12 mouse cellular contexts compared by ENCODE assay signal in genomic region chr16:35140620-35140975, GRCm38 (mm10). TPM values are rescaled to one million over a fixed set of nuclear protein-coding genes. Genes with fewer than 3 reads are reported as not detected.
DNase-seq lines count a peak whose midpoint lies in the region; ATAC-seq and TF ChIP-seq lines count a peak whose summit lies in the region.
"Had no signal": no experiment of that assay in that cellular context is flagged by ENCODE, and none has a peak within 500 bp of the region (broad histone marks: within the 10 kb centered on the region; RNA-seq: fewer than 3 reads in every experiment).

No protein-coding gene starts in this region.

- no peak for ATAC-seq in intestine, embryonic 15.5 days
- ATAC-seq in intestine, postnatal 0 days, result no peak
- ATAC-seq in embryonic facial prominence, embryonic 14.5 days (ENCODE audit: low read depth), result no peak; the same call in 1 of the 2 replicates
- peak; percentile 64; the same call in 1 of the 2 replicates for ATAC-seq in hindbrain, embryonic 13.5 days (ENCODE audit: low FRiP score)

- DNase-seq in embryonic facial prominence, embryonic 14.5 days (ENCODE audit: low spot score), result peak; percentile 41
- DNase-seq in retina, embryonic 14.5 days (ENCODE audit: low spot score), result peak; percentile 25
- no peak for DNase-seq in gastrocnemius, postnatal 36 days
- no peak for DNase-seq in left cerebral cortex, postnatal 4 days
- DNase-seq in liver, result no peak
- DNase-seq: kidney, adult 9 months; right cerebral cortex, postnatal 4 days; thymus, postnatal 14 days had no signal

- H3K4me2 ChIP-seq in intestine, embryonic 15.5 days (replicated peaks), result peak overlapping the region; percentile 28; the same call in 1 of the 2 replicates
- no peak overlapping the region for H3K4me2 ChIP-seq in intestine, postnatal 0 days (replicated peaks; ENCODE audit: low read depth)
- H3K4me2 ChIP-seq in embryonic facial prominence, embryonic 14.5 days (ENCODE audit: low read depth, low read length), result peak overlapping the region; percentile 28
- 0 out of 2 replicates have a peak overlapping the region, but pooled peaks have one; percentile 13 for H3K4me2 ChIP-seq in hindbrain, embryonic 13.5 days
- H3K4me2 ChIP-seq: liver, embryonic 15.5 days had no signal

- intact Hi-C loops in gastrocnemius, postnatal 36 days (cut with DNase I), result no loop called here
- intact Hi-C loops in left cerebral cortex, postnatal 4 days (cut with DNase I), result no loop called here

- H3K36me3 ChIP-seq in intestine, embryonic 15.5 days, result no peaks in the 10 kb centered on the region
- no peaks in the 10 kb centered on the region for H3K36me3 ChIP-seq in intestine, postnatal 0 days (ENCODE audit: control insufficient read depth, insufficient read depth)
- H3K36me3 ChIP-seq in embryonic facial prominence, embryonic 14.5 days (ENCODE audit: control insufficient read depth, insufficient read depth, low read length), result no peaks in the 10 kb centered on the region
- H3K36me3 ChIP-seq in hindbrain, embryonic 13.5 days, result no peaks in the 10 kb centered on the region
- H3K36me3 ChIP-seq: liver, embryonic 15.5 days had no signal

- TF ChIP-seq CTCF in intestine, postnatal 0 days (IDR thresholded peaks at IDR 0.05; ENCODE audit: low read depth), result no peak

- 35% methylated on average over 9 of the region's 9 CpGs for WGBS in intestine, embryonic 15.5 days
- WGBS in intestine, postnatal 0 days, result 43% methylated on average over 9 of the region's 9 CpGs
- WGBS in embryonic facial prominence, embryonic 14.5 days, result 26% methylated on average over 9 of the region's 9 CpGs
- WGBS in hindbrain, embryonic 13.5 days, result 41% methylated on average over 9 of the region's 9 CpGs

- no peak overlapping the region for H3K27ac ChIP-seq in intestine, embryonic 15.5 days
- no peak overlapping the region for H3K27ac ChIP-seq in intestine, postnatal 0 days (ENCODE audit: low read depth, low read length)
- H3K27ac ChIP-seq in embryonic facial prominence, embryonic 14.5 days (replicated peaks; ENCODE audit: low read depth, low read length), result no peak overlapping the region
- H3K27ac ChIP-seq in hindbrain, embryonic 13.5 days, result peak overlapping the region; percentile 69; the same call in 1 of the 2 replicates
- H3K27ac ChIP-seq: liver, embryonic 15.5 days had no signal

- no peak overlapping the region for H3K9ac ChIP-seq in intestine, embryonic 15.5 days
- H3K9ac ChIP-seq in intestine, postnatal 0 days (ENCODE audit: low read depth, low read length), result no peak overlapping the region
- no peak overlapping the region for H3K9ac ChIP-seq in embryonic facial prominence, embryonic 14.5 days (ENCODE audit: low read depth, low read length)
- no peak overlapping the region; the same call in 1 of the 2 replicates for H3K9ac ChIP-seq in hindbrain, embryonic 13.5 days
- H3K9ac ChIP-seq: liver, embryonic 15.5 days had no signal

- H3K4me3 ChIP-seq in intestine, embryonic 15.5 days (replicated peaks), result no peak overlapping the region
- no peak overlapping the region for H3K4me3 ChIP-seq in intestine, postnatal 0 days (ENCODE audit: low read depth, low read length)
- no peak overlapping the region for H3K4me3 ChIP-seq in embryonic facial prominence, embryonic 14.5 days (ENCODE audit: low read depth, low read length)
- no peak overlapping the region for H3K4me3 ChIP-seq in hindbrain, embryonic 13.5 days
- H3K4me3 ChIP-seq: liver, embryonic 15.5 days had no signal

- no peaks in the 10 kb centered on the region for H3K27me3 ChIP-seq in intestine, embryonic 15.5 days (replicated peaks)
- H3K27me3 ChIP-seq in intestine, postnatal 0 days (replicated peaks; ENCODE audit: control insufficient read depth, insufficient read depth, low read length), result no peaks in the 10 kb centered on the region
- no peaks in the 10 kb centered on the region for H3K27me3 ChIP-seq in embryonic facial prominence, embryonic 14.5 days (replicated peaks; ENCODE audit: control insufficient read depth, insufficient read depth, low read length)
- no peaks in the 10 kb centered on the region for H3K27me3 ChIP-seq in hindbrain, embryonic 13.5 days
- H3K27me3 ChIP-seq: liver, embryonic 15.5 days had no signal

- H3K4me1 ChIP-seq in intestine, embryonic 15.5 days (replicated peaks), result peaks cover 5% of the 10 kb centered on the region; the same call in 1 of the 2 replicates
- H3K4me1 ChIP-seq in intestine, postnatal 0 days (replicated peaks; ENCODE audit: control insufficient read depth, insufficient read depth, low read length), result no peaks in the 10 kb centered on the region
- H3K4me1 ChIP-seq in embryonic facial prominence, embryonic 14.5 days (ENCODE audit: control insufficient read depth, insufficient read depth, low read length), result no peaks in the 10 kb centered on the region; the same call in 1 of the 2 replicates
- peaks cover 18% of the 10 kb centered on the region for H3K4me1 ChIP-seq in hindbrain, embryonic 13.5 days (replicated peaks)

- H3K9me3 ChIP-seq in intestine, embryonic 15.5 days, result no peaks in the 10 kb centered on the region
- no peaks in the 10 kb centered on the region for H3K9me3 ChIP-seq in intestine, postnatal 0 days (ENCODE audit: control insufficient read depth)
- no peaks in the 10 kb centered on the region for H3K9me3 ChIP-seq in embryonic facial prominence, embryonic 14.5 days (ENCODE audit: control insufficient read depth, low read length)
- no peaks in the 10 kb centered on the region for H3K9me3 ChIP-seq in hindbrain, embryonic 13.5 days
- H3K9me3 ChIP-seq: liver, embryonic 15.5 days had no signal

RNA-seq across cellular contexts. Expression of gene Adcy5, which starts 14.1 kb away (rescaled TPM):
- polyA plus RNA-seq in intestine, embryonic 15.5 days (2015; fragmentation: Nextera tagmentation; extraction: Ambion mirVana), result 2.0 and 2.8 TPM in 2 replicates
- polyA plus RNA-seq in intestine, postnatal 0 days (2015; fragmentation: Nextera tagmentation; extraction: Ambion mirVana), result 1.8 and 2.0 TPM in 2 replicates
- polyA plus RNA-seq in embryonic facial prominence, embryonic 14.5 days (2014; fragmentation: Nextera tagmentation; extraction: Ambion mirVana), result 2.8 and 3.1 TPM in 2 replicates
- 5.0 and 5.6 TPM in 2 replicates for polyA plus RNA-seq in hindbrain, embryonic 13.5 days (2015; fragmentation: Nextera tagmentation; extraction: Ambion mirVana)
- 1 to 10 TPM; 1.8 to 1.9 TPM for total RNA-seq in gastrocnemius, postnatal 36 days (2021)
- total RNA-seq in left cerebral cortex, postnatal 4 days (2021), result 10 to 100 TPM; 82.1 to 83.3 TPM

Comparison
In these comparisons a context has a peak if more than half of its experiments do, and no peak if none do; other contexts are left out.
1. DNase-seq: peak in embryonic facial prominence, embryonic 14.5 days (single experiment) and retina, embryonic 14.5 days (single experiment); none in gastrocnemius, postnatal 36 days (0 of 2), left cerebral cortex, postnatal 4 days (single experiment) and liver (single experiment).